Mouse (Mus musculus) heart, adult 8-10 months (tissue): ENCODE results near the gene Tesc. TPM values are rescaled to one million over a fixed set of nuclear protein-coding genes. Genes with fewer than 3 reads are reported as not detected.
A peak's percentile ranks its signal among the peaks of the same experiment; 100 is the strongest.

ENCODE experiments used
- DNase-seq: peaks from one replicate; pipeline ENCODE4 v3.0.0; 2022; ENCODE audit warnings: low spot score
- total RNA-seq, 4 experiments: library from RNA; stranded (reverse); gene quantifications; 2 replicates each; pipeline ENCODE4 v1.2.4; 2022

Gene Tesc
- total RNA-seq, result 100 to 1,000 TPM; 204 to 264 (median 228) TPM

DNA sequence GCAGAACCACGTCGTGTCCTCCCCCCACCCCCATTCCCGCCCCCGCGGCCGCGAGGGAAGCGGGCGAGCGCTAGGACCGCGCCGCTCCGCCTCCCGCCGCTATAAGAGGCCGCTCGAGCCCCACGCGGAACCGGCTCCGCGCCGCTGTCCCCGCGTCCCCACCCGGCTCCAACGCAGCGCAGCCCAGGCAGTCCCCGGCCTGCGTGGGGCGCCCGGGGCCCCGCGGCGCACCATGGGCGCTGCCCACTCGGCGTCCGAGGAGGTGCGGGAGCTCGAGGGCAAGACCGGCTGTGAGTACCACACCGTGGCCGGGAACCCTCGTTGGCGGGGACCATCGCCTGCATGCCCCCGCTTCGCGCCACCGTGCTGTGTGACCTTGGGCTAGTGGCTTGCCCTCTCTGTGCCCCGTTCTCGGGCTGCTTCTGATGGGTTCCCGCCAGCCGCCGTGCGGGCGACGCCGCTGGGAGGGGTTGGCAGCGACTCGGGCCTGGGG, at the start of gene Tesc:
TSS of gene Tesc (plus strand) at position 46 of the 493 bp plus-strand sequence.
- DNase-seq, result no peak

DNA sequence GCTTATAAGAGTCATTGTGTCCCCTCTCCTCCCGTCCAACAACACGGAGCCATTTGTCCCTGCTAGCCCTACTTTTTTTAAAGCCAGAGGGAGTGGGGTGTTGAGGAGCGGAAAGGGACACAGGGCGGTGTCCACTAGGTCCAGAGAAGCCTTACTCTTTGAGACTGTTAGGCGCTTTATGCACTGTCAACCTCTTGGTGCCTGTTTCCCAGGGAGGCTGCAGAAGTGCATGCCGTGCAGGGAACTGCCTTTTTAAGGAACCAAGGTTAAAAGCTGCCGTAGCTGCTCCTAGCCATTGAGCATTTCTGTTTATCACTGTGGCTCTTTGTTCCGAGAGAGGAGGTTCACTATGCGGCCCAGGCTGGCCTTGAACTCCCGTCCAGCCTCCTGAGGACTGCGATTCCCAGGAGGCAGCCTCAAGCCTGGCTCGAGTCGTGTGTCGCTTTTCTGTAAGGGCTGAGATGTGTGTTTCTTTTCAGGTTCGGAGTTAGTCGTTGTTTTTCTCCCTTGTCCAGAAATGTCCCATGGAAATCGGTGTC, 49.3 kb upstream of the Tesc start:
- no peak for DNase-seq

DNA sequence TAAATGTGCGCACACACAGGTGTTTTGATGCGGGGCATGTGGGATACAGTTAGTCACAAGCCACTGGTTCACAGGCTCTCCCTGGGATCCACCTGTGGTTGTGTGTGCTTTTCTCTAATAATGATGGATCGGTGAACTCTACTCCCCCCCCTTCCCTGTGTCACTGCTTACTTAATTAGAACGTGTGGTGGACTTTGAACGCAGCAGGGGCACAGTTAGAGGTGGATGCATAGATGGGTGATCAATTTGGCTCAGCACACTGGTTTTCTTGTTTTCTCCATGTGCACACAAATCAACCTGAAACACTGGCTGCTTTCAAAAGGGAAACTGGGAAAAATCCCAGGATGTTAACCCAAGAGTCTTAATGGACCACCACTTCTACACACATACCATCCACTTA, 48.5 kb upstream of the Tesc start:
- DNase-seq, result no peak

DNA sequence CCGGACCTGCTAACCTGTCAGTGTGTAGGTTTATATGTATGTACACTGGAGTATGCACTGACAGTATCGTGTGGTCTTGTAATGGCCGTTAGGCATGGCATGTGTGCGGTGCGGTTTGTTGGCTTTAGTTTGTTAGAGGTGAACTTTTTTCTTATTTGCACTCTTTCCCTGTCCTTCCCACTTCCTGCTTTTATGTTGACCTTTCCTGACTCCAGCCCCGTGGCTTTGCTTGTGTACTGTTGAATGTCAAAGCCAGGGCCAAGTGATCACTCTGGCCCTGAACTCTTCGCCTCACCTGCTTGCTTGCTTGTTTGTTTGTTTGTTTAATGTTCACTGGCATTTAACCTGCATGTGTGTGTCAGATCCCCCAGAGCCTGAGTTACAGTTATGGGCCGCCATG, 46.6 kb upstream of the Tesc start:
- no peak for DNase-seq

DNA sequence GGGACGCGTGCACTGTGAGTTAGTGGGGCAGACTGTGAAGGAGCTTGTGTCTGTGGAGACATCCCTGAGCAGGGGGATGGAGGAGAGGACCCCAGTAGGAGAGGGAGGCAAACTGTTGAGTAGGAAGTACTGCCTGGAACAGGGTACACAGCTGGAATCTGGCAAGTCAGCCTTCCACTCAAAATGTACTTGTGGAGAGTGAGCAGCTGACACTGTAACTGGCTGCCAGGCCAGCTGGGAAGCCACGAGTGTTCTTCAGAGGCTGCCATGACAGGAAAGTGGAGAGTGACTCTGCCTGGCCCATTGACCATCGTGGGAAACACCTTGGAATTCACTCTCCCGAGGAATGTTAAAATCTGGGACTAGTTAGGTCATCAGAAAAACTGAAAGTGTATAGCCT, 45.6 kb upstream of the Tesc start:
- no peak for DNase-seq

DNA sequence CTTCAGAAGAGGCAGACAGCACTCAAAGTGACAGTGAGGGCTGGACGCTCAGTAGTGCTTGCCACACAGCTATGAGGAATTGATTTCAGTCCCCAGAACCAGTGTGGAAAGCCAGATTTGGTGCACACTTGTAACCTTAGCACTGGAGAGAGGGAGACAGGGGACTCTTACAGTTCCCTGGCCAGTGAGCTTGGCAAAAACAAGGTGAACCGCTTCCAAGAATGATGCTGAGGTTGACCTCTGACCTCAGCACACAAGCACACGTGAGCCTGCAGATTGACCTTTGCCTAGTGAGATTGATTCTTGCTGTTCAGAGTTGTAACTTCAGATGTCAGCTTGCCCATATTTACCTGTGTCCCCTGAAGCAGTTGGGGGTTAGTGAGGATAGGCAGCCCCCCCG, 41.2 kb upstream of the Tesc start:
- DNase-seq, result no peak

DNA sequence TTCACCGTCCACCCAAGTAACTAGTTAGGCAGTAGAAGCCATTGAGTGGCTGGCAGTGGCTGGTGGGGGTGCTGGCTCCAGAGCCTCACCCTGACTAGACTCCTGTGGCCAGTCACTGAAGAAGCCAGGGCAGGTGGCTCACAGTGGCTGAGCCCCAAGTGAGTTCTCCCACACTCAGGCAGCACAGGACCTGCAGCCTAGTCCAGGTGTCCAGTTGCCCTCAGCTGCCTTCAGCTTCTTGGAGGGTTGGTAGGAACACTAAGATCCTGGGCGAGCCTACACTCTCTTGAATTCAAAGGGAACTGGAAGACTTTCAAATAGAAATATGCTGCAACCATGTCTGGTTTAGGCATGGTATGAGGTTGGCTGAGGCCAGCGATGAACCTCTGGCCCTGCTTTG, 39.7 kb upstream of the Tesc start:
- DNase-seq, result no peak

DNA sequence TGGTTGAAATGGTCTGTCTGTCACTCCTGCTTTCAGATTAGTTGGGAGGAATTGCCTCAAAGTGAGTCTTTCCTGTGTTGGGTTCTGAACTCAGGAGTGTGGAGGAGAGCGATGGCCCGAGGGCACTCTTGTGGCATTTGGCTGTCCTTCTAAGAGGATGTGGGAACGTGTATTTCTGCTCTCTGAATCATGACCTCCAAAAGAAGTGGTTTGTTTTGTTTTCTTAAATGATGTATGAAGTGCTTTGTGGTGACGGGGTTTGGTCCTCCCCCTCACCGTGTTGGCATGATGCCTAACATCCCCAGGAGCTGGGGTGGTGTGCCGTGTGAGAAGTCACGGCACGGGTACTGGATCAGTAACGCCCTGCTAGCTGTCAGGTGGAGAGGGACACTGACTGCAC, 39.2 kb upstream of the Tesc start:
- no peak for DNase-seq

DNA sequence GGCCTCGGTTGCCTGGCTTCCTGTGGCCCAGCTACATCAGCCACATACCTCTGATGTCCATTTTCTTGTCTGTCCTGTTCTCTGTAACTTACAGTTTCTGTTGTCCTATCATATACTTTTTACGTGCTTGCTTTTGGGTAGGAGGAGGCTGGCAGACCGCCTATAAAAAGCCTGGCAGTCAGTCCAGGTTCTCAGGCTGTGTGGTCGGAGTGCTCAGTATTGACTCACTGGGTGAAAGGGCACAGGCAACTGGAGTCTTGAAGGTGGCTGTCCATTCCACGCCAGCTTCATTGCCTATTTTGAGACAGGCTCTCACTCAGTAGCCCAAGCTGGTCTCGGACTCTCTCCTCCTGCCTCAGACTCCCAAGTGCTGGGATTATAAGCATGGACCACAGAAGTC, 37.8 kb upstream of the Tesc start:
- peak; percentile 50 for DNase-seq

DNA sequence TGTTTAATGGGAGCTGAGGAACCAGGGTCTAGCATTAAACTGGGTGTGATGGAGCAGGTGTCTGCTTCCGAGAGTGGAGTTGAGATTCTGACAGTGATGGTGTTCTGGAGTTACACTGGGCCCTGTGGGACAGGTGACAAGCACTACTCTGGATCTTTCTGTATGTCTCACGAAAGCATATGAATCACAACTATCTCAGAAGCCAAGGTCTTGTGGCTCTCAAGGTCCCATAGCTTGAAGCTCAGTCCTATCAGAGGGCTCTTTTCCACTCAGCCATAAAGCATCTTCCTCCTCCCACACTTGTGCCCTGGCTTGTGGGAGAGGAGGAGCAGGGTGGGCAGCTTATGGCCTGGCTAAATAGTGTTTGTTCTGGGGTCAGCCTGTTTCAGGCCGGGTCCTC, 36.6 kb upstream of the Tesc start:
- DNase-seq, result no peak

DNA sequence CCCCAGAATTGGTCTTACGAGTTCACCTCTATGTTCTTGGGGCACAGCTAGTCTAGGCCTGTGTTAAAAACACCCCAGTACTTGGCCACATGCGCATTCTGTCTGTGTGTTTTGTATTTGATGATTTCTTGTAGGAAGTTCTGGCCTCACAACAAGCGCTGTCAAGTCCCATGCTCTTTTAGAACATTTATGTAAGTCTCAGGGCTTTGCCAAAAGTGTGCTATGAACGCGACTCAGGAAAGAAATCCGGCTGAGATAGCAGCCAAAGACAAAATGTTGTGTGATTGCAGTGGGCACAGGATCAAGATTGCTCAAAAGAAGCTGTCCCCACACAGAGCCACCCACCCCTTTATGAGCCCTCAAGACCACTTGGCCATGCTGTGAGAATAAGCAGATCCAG, 34.0 kb upstream of the Tesc start:
- no peak for DNase-seq

DNA sequence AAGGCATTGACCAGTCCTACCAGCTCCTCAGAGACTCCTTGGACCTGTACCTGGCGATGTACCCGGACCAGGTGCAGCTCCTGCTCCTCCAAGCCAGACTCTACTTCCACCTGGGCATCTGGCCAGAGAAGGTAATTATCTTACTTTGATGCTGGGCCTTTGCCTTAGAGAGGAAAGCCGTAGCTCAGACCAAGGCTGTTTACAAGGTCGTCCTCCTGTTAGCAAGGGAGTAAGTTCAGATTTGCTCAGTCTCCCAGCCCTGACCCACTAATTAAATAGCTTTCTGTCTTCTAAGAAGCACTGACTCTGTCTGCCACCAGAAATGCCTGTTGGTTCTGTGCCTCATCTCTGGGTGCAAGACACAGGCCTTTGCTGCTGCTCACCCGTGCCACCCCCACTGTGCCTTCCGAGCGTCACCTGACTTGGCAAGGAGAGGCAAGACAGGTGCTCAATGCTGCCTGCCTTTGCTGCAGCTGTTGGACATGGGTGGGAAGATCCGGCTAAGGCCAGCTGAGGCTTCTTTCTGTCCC, 32.1 kb upstream of the Tesc start:
- no peak for DNase-seq

DNA sequence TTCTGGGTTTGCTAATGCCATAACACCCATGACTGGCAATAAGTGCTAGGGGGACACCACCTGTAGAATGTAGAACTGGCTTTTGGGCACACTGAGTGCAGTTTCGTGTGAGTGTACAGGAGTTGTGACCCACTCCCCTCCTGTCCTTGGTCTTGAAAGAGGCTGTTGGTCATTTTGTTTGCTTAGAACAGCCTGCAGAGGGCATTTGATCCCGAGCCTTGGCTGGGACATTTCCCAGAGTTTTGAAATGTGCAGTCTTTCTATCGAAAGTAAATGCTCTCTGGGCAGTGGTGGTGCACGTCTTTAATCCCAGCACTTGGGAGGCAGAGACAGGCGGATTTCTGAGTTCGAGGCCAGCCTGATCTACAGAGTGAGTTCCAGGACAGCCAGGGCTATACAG, 31.6 kb upstream of the Tesc start:
- no peak for DNase-seq

DNA sequence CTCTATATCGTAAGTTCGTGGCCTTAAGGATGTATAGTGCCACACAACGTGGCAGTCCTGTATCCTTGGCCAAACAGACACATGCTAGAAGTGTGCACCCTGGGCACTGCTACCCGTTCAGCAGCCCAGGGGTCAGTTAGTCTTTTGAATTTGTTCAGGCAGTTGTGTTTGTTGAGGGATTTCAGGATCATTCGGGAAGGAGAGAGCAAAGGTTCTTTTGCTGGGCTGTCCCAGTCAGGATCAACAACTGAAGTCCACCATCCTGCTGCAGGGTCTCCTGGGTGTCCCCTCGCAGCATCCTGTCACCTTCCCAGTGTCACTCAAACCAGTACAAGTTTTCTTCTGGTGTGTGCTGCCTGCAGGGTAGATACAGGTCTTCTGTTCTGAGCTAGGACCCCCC, 31.0 kb upstream of the Tesc start:
- DNase-seq, result no peak

DNA sequence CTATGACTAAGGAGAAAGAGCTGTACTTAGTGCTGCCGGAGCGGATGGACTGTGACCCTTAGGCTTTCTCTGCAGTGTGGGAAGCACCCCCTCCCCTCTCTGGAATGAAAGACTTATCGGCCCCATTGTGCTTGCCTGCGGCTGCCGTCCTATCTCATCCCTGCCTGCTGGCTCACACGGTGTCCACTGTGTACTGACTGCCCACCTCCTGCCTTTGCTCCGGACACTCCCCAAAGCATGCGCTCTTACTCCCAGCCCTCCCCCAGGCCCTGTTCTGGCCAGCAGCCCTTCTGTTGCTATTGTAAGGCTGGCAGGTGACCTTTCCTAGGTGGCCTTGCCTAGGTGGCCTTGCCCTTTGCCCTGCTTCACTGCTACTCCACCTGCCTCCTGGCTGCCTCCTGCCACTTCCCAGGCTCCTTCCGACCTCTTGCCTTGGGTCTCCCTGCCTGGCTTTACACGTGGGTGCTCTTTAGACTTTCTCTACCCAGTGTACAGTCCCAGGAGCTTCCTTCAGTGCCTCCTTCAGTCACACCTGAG, 30.0 kb upstream of the Tesc start:
- peak; percentile 26 for DNase-seq

DNA sequence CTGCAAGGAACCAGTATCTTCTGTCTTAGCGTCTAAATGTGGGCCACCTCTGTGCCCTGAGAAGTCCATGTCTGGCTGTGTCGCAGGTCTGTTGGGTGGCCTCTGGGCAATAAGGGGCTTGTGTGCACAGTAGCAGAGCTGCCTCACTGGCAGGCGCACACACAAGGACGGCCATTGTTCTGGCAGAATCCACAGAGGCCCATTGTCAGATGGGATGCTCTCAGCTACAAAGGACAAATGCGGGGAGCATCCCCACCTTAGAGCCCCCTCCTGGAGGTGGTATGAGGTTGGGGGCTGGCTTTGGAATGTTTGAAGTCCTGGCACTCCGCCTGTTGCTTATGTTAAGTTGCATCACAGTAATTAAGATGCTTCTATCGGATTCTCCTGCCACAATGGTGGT, 28.5 kb upstream of the Tesc start:
- DNase-seq, result no peak

DNA sequence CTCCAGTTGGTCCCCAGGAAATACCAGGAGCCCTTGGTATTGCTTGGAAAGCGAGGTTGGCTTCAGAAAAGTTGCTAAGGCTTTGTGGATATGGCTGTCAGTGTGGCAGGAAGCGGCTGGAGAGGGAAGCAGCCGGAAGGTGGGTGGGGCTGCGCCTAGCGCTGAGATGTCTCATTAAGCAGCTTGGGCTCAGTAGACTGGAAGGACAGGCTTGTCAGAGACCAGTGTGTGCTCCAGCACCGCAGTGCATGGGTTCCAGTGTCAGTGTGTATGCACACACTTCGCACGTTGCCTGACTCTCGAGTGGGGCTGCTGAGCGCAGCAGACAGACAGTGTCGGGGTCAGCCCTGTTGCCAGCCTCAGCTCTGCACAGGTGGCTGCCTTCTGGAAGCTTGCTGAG, 28.0 kb upstream of the Tesc start:
- DNase-seq, result no peak

DNA sequence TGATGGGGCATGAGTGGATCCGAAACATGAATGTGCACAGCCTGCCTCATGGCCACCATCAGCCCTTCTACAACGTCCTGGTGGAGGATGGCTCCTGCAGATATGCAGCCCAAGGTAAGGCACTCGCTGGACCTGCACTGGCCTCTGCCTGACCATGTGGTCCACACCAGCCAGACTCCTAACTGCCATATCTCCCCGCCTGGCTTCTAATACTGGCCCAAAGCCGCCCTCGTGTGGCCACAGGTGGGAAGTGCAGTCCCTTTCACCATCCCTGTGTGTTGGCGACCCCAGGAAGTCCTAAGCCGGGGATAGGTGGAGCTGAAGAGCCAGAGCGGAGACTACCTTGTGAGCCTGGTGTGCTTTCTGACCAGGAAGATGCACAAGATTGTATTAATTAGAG, 25.5 kb upstream of the Tesc start:
- peak; percentile 61 for DNase-seq

DNA sequence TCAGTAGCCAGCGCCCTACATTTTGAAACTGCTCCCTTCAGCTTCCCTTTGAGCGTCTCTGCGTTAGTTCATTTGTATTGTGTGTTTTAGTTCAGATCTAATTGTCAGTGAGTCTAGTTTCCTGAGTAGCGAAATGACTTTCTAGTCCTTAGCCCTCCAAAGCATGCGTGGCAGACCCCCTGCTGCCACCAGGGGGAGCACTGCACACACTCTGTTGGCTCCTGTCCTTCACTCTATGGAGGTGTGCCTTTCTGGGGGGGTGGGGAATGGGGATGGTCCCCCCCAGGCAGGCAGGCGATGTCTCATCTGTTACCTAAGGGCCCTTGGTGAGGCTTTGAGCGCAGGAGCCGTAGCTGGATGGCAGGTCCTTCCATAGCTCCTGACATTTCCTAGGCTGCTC, 22.9 kb upstream of the Tesc start:
- DNase-seq, result no peak

DNA sequence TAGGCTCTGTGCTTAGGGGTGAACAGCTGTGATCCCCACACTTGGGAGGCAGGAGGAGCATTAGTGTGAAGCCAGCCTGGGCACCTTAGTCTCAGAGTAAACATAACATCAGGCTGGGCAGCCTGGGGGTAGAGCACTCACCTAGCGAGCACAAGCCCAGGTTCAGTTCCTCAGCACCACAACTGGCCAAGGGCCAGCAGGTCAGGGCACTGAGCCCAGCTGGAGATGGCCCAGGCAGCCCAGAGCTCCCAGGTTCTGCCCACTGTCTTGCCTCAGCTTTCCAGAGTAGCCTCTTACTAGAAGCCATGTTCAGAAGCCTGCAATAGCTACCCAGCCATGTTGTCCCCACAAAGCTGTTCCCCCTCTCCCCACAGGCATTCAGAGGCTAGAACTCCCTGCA, 21.8 kb upstream of the Tesc start:
- DNase-seq, result no peak

DNA sequence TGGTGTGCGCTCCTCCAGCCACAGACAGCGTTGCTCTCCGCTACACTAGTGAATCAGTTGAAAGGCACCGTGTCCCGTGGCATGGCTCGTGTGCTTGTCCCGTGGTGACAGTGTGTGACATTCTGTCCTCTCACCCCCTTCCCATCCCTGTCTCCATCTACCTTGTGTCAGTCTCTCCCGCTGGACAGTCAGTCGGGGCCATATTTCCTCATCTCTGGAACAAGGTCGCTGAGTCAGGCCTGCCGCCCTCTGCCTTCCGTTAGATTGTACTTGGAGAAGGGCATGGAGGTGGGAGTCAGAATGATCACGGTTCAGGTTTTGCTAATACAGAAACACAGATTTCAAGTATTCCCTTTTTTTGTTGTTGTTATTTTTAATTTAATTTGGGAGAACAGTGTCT, 19.2 kb upstream of the Tesc start:
- no peak for DNase-seq

DNA sequence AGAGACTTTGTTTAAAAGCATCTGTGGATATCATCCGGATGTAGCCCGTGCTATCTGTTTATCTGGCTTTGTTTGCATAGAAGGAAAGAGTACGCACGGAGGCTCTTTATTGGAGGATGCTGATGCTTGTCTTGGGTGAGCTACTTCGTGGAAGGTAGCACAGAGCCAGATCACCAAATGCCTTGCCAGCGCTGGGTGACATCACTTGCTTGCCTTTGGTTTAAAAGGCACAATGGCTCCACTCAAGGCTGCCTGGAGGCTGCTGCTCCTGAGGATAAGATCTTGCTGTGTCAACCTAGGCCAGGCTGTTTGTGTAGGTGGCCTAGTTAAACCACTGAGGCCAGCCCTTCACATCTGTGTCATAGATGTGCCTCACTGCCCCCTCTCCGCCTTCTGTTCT, 16.7 kb upstream of the Tesc start:
- DNase-seq, result no peak

DNA sequence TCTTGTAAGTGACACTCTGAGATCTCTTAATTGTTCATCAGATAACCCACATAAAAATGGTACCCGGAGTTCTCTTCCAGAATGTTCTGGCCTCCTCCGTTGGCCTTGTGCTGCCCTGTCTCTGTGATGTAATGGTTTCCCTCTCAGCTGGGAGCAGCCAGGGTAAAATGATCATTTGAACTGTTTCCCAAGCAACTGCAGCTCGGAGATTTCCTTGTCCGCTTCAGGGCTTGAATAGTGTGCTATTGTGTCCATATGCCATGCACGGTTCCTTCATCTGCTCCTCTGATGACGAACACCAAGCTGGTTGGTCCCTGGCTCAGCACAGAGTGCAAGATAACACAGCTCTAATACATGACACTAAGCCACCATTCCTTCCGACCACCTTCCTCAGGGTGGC, 15.7 kb upstream of the Tesc start:
- no peak for DNase-seq

DNA sequence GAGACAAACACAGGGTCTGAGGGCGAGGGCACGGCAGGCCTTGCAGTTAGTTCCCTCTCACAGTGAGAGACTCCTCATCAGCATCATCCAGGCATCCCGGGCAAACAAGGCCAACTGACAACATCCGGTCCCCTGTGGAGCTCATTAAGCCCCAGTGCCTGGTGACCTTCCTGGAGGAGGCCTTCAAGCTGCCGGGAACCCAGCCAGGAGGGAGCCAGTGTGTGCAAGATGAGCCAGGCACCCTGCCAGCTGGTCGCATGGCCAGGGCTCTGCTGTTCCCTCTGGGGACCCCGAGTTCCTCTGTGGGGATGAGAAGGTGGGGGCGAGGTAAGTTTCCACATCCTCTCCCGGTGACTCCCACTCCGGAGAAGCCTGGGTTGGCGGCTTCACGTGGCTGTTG, 12.5 kb upstream of the Tesc start:
- peak; percentile 47 for DNase-seq
